Mouse (Mus musculus) liver, adult 2 months (tissue): ENCODE measurements at regions not wholly inside any gene's neighbourhood (a gene's known extent, or its start where the extent isn't known, plus 50 kb on each side); places are given as distances from the start of the nearest gene placed in this dataset.
A peak's percentile ranks its signal among the peaks of the same experiment; 100 is the strongest.

Experiments
- CTCF ChIP-seq: fragments of 200-500 bp; IDR thresholded peaks from 2 replicates; pipeline ENCODE4 v1.5.1; 2011; ENCODE audit warnings: low read depth, low read length, control low read depth
- POLR2A ChIP-seq: fragments of 200-500 bp; IDR thresholded peaks from 2 replicates; pipeline ENCODE4 v1.6.1; 2011; ENCODE audit warnings: low read length, control low read depth; ENCODE audit not compliant: insufficient read depth; ENCODE audit errors: extremely low read depth

- peak; percentile 43 for TF ChIP-seq CTCF
- no peak for TF ChIP-seq POLR2A
These were observed 1126.1 kb downstream of the Pcdh9 start for GRCm38 (mm10) chr14:92764354-92764753.
